Mouse (Mus musculus) bone marrow, adult 2 months (tissue): ENCODE results near the gene Sp110.
"Not testable (repeated sequence)": the region's sequence is repeated elsewhere in the genome, so short reads cannot be mapped to it uniquely, and the experiment has no call there.

Experiments used
- CTCF ChIP-seq: fragments of 200-500 bp; IDR thresholded peaks from 2 replicates; pipeline ENCODE4 v1.5.1; 2011; ENCODE audit warnings: low read length, control low read depth; ENCODE audit not compliant: control insufficient read depth, insufficient read depth
- POLR2A ChIP-seq: fragments of 200-500 bp; IDR thresholded peaks from 2 replicates; pipeline ENCODE4 v1.6.1; 2011; ENCODE audit warnings: low read depth, mild to moderate bottlenecking, control low read depth, low read length, borderline replicate concordance; ENCODE audit not compliant: control insufficient read depth

DNA sequence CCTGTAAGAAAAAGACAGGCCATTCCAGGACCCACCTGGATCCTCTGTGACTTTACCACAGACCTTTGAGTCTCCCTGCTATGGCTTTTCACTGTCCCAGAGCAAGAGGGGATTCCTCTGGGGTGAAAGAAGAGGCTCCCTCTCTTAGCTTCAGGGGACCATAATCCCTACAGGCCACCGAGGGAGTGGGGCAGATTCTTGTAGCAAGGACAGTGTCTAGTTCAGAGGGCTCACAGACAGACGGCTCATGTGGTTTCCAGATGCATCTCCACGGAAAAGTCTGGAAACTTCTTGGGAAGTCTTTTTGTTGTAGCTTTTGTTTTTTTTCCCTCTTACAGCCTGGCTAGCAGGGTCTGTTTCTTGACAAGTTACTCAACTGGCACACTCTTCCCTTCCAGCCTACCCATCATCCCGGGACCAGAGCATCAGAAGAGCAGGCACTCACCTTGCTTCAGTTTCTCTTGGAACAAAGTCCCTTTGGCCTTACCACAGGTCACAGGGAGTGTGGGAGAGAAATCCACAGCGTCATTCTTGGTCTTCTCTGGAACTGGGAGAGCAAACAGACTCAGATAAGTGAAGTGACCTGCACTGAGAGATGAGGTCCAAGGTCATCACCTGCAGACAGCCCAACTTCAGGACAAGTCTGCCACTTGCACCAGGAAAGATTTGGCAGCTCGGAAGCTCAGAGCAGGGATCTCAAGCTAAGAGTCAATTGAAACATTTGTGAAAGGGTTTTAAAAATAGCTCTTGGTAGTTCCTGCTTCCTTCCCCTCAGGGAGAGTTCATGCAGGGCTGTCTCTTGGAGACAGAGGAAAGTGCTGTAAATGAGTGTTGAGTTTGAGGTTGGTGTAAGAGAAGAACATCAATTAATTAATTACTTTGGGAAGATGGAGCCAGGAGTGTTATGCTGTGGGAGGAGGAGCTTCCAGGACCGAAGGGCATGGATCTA is 19.1 kb downstream of the Sp110 start:
- not testable (repeated sequence) for TF ChIP-seq CTCF, POLR2A
